Mouse (Mus musculus): ENCODE measurements around the gene Fam208b.

Fam208b gene

GRCm38 (mm10) chr13:3610795-3611438, at the start of gene Fam208b:
Gene Fam208b, minus strand, starts transcription at chr13:3611108.
- in situ Hi-C loops (cut with MboI; ENCODE audit: unreplicated experiment in 2 of 2) = no loop called here

GRCm38 (mm10) chr13:3659163-3660160, 48.6 kb upstream of the Fam208b start:
- in situ Hi-C loops (cut with MboI; ENCODE audit: unreplicated experiment in 2 of 2) = loop anchor here (5.0 to 10.0 kb wide), 4 partner anchors 238 to 945 kb away; partner anchors contain the start of gene Akr1e1 (in 1 of the 2)

DNA sequence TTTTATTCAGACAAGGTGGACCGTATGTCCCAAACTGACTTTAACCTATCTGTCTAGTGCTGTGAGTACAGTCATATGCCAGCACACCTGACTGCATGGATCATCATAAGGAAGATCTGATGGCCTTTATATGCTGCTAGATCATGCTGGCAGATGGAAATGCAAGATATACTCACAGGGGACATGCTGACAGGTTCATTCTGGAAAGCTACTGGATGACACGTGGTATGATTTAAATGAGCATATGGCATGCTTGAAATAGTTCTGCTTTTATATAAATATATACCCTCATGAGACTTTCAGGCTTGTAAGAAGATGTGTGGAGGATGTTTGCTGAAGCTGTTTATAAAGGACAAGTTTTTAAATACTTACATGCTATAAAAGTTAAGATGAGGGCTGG, 43.5 kb upstream of the Fam208b start:
- in situ Hi-C loops (cut with MboI; ENCODE audit: unreplicated experiment in 2 of 2) = no loop called here

- in situ Hi-C loops (cut with MboI; ENCODE audit: unreplicated experiment in 2 of 2) = no loop called here
Observed at GRCm38 (mm10) chr13:3650569-3650968, 39.7 kb upstream of the Fam208b start.

GRCm38 (mm10) chr13:3646566-3646965, 35.7 kb upstream of the Fam208b start:
- in situ Hi-C loops (cut with MboI; ENCODE audit: unreplicated experiment in 2 of 2) = loop anchor here in 1 of 2 experiments (5.0 kb wide), 1 partner anchor 239 kb away; no protein-coding TSS in a partner anchor

DNA sequence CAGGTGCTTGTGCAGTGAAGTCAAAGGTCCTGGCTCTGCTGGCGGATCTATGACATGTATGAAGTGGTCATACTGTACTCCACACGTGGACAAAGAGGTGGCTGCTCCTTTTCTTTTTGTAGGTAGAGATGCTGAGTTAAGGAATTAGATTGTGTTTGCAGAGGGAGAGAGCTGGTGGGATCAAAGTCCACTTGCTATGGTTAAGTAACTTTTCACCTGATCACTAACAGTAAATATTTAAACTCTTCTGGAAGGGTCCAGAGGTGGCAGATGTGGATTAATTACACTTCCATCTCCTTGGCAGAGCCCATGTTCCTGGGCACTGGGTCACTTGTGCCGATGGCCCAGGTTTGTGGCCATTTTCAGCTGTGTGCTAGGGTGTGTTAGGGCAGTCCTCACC, 35.0 kb upstream of the Fam208b start:
- in situ Hi-C loops (cut with MboI; ENCODE audit: unreplicated experiment in 2 of 2) = loop anchor here in 1 of 2 experiments (5.0 kb wide), 1 partner anchor 239 kb away; no protein-coding TSS in a partner anchor

DNA sequence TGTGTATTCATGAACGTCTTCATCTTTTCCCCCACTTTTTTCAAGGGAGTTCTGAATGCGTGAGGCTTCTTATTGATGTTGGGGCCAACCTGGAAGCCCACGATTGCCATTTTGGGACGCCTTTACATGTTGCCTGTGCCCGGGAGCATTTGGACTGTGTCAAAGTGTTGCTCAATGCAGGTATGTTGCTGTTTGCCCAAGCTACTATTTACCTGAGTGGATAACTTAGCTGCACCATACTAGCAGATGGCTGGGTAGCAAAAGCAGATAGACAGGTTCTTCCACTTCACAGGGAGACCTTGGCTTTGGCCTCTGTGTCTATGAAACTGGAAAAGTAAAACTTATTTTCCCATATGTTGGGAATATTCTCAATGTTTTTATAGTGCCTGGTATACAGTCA, 34.0 kb upstream of the Fam208b start:
- in situ Hi-C loops (cut with MboI; ENCODE audit: unreplicated experiment in 2 of 2) = loop anchor here in 1 of 2 experiments (5.0 kb wide), 1 partner anchor 238 kb away; no protein-coding TSS in a partner anchor

DNA sequence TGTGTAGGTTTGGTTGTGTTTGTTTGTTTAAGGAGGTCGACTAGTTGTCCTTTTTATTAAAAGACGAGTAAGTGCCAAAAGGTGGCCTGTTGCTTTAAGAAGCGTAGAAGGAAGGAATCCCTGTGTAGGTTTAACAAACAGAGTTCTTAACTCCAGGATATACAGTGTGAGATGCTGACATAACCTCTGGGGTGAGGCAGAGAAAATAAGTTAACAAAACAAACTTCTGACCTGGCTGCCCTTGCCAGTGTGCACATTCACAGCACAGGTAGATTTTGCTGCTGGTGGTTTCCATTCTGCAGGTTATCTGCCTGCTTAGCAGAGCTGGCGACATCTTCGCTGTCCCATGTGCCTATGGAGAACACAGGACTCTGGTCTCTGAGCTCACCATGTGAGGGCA, 31.6 kb upstream of the Fam208b start:
- in situ Hi-C loops (cut with MboI; ENCODE audit: unreplicated experiment in 2 of 2) = no loop called here

DNA sequence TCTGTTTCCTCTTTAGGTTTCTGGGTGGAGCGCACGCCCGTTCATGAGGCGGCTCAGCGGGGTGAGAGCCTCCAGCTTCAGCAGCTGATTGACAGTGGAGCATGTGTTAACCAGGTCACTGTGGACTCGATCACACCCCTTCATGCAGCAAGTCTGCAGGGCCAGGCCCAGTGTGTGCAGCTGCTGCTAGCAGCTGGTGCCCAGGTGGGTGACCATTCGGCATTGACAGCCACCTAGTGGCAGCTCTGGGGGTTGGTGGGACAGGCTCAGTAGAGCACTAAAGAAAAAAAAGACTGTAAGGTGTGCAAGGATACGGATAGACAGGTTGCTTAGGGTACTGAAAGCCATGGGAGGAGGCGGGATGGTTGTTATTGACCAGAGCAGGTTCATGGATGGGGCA, 31.1 kb upstream of the Fam208b start:
- in situ Hi-C loops (cut with MboI; ENCODE audit: unreplicated experiment in 2 of 2) = no loop called here

DNA sequence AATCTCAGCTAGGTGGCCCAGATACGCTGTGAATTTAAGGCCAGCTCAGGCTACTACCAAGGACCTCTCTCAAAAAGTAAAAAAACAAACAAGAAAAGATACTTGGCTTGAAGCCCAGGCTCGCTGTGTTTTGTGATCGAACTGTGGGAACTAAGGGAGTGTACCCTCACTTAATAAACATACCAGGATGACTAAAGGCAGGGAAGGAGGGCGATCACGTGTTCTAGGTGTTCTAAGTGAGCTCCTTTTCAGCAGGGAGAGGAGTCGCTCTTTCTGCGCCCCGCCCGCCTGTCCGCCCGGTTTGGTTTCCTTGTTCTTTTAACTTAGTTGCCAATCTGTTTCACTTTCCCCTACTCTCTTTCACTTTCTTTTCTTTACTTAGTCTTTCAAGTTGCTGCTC, 25.9 kb upstream of the Fam208b start:
- in situ Hi-C loops (cut with MboI; ENCODE audit: unreplicated experiment in 2 of 2) = loop anchor here (5.0 to 10.0 kb wide), 2 partner anchors 34 to 112 kb away; no protein-coding TSS in a partner anchor

- in situ Hi-C loops (cut with MboI; ENCODE audit: unreplicated experiment in 2 of 2) = loop anchor here (5.0 to 10.0 kb wide), 2 partner anchors 33 to 110 kb away; no protein-coding TSS in a partner anchor
Observed at GRCm38 (mm10) chr13:3635076-3635475, 24.2 kb upstream of the Fam208b start.

GRCm38 (mm10) chr13:3633895-3634811, 23.2 kb upstream of the Fam208b start, which contains the start of gene Asb13:
Gene Asb13, plus strand, starts transcription at chr13:3634032.
- in situ Hi-C loops (cut with MboI; ENCODE audit: unreplicated experiment in 2 of 2) = loop anchor here in 1 of 2 experiments (10.0 kb wide), 1 partner anchor 109 kb away; no protein-coding TSS in a partner anchor

DNA sequence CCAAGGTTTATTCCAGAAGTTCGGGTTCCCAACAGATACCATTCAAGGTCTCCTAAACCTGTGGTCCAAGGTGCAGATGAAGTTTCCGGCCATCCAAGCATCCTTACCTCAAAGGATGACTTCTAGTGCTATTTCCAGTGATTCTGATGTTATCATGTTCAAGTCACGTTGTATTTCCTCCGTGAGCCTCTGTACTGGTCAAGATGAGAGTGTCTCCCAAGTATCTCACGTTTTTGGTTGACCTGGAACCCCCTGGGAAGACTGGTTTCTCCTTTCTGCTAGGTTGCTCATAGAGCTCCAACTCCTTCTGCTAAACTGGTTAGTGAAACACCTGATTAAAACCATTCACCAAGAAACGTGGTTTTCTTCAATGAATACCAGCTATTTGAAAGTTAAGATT, 22.2 kb upstream of the Fam208b start:
- in situ Hi-C loops (cut with MboI; ENCODE audit: unreplicated experiment in 2 of 2) = loop anchor here in 1 of 2 experiments (10.0 kb wide), 1 partner anchor 108 kb away; no protein-coding TSS in a partner anchor

- in situ Hi-C loops (cut with MboI; ENCODE audit: unreplicated experiment in 2 of 2) = loop anchor here in 1 of 2 experiments (10.0 kb wide), 1 partner anchor 108 kb away; no protein-coding TSS in a partner anchor
Observed at GRCm38 (mm10) chr13:3632551-3632950, 21.6 kb upstream of the Fam208b start.

DNA sequence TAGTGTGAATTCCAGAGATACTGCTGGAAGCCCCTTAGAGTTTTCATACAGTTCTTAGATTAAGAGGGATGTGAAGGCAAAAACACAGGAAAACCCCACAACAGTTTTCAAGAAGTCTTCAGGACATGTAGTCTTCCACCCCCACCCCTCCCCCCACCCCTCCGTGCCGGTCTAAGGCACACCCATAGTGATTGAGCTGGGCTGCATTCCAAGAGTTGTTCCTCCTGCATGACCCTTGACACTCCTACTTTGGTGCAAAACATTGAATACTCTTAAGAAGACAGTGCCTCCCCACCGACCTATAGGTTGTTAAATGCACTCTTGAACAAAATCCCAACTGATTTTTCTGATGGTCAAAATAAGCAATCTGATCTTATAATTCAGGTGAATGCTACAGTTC, 17.2 kb upstream of the Fam208b start:
- in situ Hi-C loops (cut with MboI; ENCODE audit: unreplicated experiment in 2 of 2) = no loop called here

DNA sequence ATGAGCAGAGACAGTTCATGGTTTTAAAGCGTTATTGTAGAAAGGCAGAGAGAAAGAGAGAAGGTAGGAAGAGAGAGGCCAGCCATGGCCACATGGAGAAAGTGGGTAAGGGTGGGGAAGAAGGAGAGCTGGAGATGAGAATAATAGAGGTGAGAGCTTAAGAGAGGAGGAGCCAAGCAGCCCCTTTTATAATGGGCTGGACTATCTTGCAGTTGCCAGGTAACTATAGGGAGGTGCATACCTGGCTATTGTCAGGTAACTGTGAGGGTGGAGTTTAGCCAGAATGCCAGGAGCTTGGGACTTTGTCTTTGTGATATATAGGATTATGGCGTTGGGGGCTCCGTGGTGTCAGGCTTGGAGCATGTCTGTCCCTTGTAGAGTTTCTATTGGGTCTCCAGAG, 16.2 kb upstream of the Fam208b start:
- in situ Hi-C loops (cut with MboI; ENCODE audit: unreplicated experiment in 2 of 2) = no loop called here

DNA sequence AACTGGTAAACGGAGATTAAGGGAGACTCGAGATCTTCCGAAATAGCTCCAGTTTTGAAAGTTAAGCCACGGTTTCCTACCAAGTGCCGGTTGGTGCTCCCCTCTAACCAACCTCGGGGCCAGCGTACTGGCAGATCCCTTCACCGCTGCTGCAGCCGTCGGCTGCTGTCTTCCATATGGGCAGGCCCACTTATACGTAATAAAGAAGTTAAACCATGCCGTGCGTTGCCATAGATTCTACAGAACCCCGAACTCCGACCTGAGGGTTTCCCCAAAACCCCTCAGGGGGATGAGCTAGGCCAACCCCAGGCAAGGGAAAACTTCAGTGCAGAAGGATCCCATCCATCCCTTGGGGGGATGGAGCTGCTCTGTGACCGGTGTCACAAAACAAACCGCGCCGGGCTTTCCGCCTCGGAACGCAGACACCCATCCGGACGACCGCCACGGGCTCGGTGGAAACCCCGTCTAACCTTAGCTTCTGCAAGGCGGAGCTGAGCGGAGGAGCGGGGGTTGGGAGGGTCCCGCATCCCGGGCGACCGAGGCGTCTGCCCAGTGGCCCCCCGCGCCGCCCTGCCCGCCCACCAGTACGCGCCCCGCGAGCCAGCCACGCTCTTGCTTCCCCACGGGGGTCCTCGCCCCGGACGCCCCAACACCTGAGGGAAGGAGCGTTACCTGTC, 652 bp downstream of the Fam208b start:
- in situ Hi-C loops (cut with MboI; ENCODE audit: unreplicated experiment in 2 of 2) = no loop called here

GRCm38 (mm10) chr13:3609780-3610117, 1.2 kb downstream of the Fam208b start:
- in situ Hi-C loops (cut with MboI; ENCODE audit: unreplicated experiment in 2 of 2) = no loop called here

DNA sequence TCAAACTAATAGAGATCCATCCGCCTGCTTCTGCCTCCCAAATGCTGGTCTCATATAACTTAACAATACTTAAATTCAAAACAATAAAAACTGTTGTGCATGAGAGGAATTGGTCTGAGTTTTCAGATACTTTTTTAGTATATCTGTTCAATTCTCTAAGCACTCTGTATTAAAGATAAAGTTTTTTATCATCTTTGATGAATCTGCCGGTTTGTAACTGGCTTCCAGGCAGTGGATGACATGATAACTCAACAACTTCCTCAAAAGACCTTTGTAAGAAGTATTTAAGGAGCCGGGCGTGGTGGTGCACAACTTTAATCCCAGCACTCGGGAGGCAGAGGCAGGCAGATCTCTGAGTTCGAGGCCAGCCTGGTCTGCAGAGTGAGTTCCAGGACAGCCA, 14.7 kb downstream of the Fam208b start:
- in situ Hi-C loops (cut with MboI; ENCODE audit: unreplicated experiment in 2 of 2) = no loop called here

All from v-Abl transformed pro-B cells (cell line).